Mouse (Mus musculus) spleen, adult 2 months (tissue): ENCODE data around the gene Tcp11x2. TPM values are rescaled to one million over a fixed set of nuclear protein-coding genes. Genes with fewer than 3 reads are reported as not detected.

ENCODE experiments used
- DNase-seq, 2 experiments: peaks; one replicate each; pipeline versions ENCODE4 v3.0.0 to v3.0.0-alpha.2; 2012 to 2021; ENCODE audit warnings: low spot score in 2 of 2, low read depth in 1 of 2
- H3K27ac ChIP-seq: fragments of 200-500 bp; 2 replicates; pipeline ENCODE4 v1.5.1; 2012; ENCODE audit warnings: low read length, inconsistent platforms; ENCODE audit not compliant: insufficient read depth
- H3K27me3 ChIP-seq: fragments of 200-500 bp; 2 replicates; pipeline ENCODE4 v1.6.1; 2012; ENCODE audit warnings: mild to moderate bottlenecking, moderate library complexity, low read length, inconsistent platforms; ENCODE audit not compliant: control insufficient read depth, insufficient read depth
- H3K36me3 ChIP-seq: fragments of 200-500 bp; 2 replicates; pipeline ENCODE4 v1.6.1; 2012; ENCODE audit warnings: mild to moderate bottlenecking, low read length, inconsistent platforms; ENCODE audit not compliant: control insufficient read depth, insufficient read depth
- H3K4me1 ChIP-seq: fragments of 200-500 bp; 2 replicates; pipeline ENCODE4 v1.6.1; 2011; ENCODE audit warnings: inconsistent platforms; ENCODE audit not compliant: control insufficient read depth, insufficient read depth, insufficient read length
- H3K4me3 ChIP-seq: fragments of 200-500 bp; 2 replicates; pipeline ENCODE4 v1.5.1; 2011; ENCODE audit warnings: mild to moderate bottlenecking, inconsistent platforms; ENCODE audit not compliant: insufficient read depth, insufficient read length; ENCODE audit errors: extremely low read depth
- CTCF ChIP-seq: fragments of 200-500 bp; IDR thresholded peaks from 2 replicates; pipeline ENCODE4 v1.5.1; 2011; ENCODE audit warnings: mild to moderate bottlenecking, inconsistent platforms; ENCODE audit not compliant: insufficient read depth, insufficient read length, insufficient replicate concordance; ENCODE audit errors: extremely low read depth
- POLR2A ChIP-seq: fragments of 200-500 bp; IDR thresholded peaks from 2 replicates; pipeline ENCODE4 v1.6.1; 2011; ENCODE audit warnings: low read depth, low read length, inconsistent platforms
- WGBS: fragments of 180-500 bp; shearing (Covaris S2); methylation state at CpG from one replicate; pipeline ENCODE4 v1.1.7; 2018; 5-methylcytosine and 5-hydroxymethylcytosine counted together
- polyA plus RNA-seq: library from polyadenylated mRNA; depleted of rRNA; stranded (reverse); fragments of >200 nt; gene quantifications from 2 replicates; pipeline ENCODE4 v1.2.3, GENCODE M21; 2012; rRNA removed

Gene Tcp11x2
- polyA plus RNA-seq, 1 experiment, result not detected

- no peaks in the 10 kb centered on the region for H3K4me1 ChIP-seq
Measured at GRCm38 (mm10) chrX:135704349-135704748, 10.8 kb upstream of the Tcp11x2 start.

DNA sequence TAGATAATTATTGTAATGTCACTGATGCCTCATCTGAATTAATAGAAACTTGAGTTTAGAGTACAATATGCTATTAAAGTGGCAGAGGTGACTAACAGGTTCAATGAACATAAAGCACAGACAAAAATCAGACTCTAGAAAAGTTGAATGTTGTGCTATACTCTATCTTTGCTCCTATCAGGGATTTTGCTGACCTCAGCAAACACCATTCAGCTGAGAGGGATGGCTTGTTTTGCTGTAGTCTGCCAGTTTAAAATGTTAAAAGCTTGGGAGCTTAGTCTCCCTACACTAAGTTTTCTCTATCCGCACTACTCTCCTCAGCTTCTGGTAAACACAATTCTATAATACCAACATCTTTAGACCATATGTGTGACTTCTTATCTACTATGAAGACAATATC lies 9.5 kb upstream of the Tcp11x2 start:
- H3K4me1 ChIP-seq, result no peaks in the 10 kb centered on the region
- 83% methylated on average over 1 of the region's 1 CpGs for WGBS
- DNase-seq, result no peak
- H3K27ac ChIP-seq, result no peak overlapping the region
- no peaks in the 10 kb centered on the region for H3K27me3 ChIP-seq
- no peak overlapping the region for H3K4me3 ChIP-seq
- H3K36me3 ChIP-seq, result no peaks in the 10 kb centered on the region
- TF ChIP-seq CTCF, result no peak
- TF ChIP-seq POLR2A, result no peak

More at GRCm38 (mm10) chrX:135704349-135704748, 10.8 kb upstream of the Tcp11x2 start:
- Histone ChIP-seq H3K27me3 (no peaks in the 10 kb centered on the region), H3K4me3 (no peak overlapping the region), H3K27ac (no peak overlapping the region), H3K36me3 (no peaks in the 10 kb centered on the region)
- DNase-seq, result no peak
- TF ChIP-seq CTCF, result no peak
- TF ChIP-seq POLR2A, result no peak
- 35% methylated on average over 2 of the region's 2 CpGs for WGBS

DNA sequence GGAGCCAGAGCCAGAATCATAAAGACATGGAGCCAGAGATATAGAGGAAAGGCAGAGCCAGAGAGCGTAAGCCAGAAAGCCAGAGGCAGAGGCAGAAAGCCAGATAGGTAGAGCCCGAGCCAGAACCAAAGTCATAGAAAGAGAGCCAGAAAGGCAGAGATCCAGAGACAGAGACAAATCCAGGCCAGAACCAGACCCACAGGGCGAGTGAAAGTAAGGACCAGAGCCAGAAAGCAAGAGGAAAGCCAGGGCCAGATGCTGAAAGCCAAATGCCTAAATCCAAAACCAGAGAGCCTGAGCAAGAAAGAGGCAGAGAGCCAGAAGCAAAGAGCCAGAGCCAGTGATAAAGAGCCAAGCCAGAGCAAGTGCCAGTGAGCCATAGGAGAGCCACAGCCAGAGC lies 5.8 kb downstream of the Tcp11x2 start:
- Histone ChIP-seq H3K4me3 (no peak overlapping the region), H3K4me1 (no peaks in the 10 kb centered on the region), H3K27me3 (no peaks in the 10 kb centered on the region), H3K36me3 (no peaks in the 10 kb centered on the region), H3K27ac (no peak overlapping the region)
- no peak for TF ChIP-seq CTCF
- no peak for TF ChIP-seq POLR2A
- no peak for DNase-seq
- 73% methylated on average over 3 of the region's 3 CpGs for WGBS

- TF ChIP-seq POLR2A (no peak), CTCF (no peak)
- Histone ChIP-seq H3K36me3 (no peaks in the 10 kb centered on the region), H3K4me1 (no peaks in the 10 kb centered on the region), H3K27me3 (no peaks in the 10 kb centered on the region), H3K4me3 (no peak overlapping the region), H3K27ac (no peak overlapping the region)
- 77% methylated on average over 2 of the region's 2 CpGs for WGBS
- no peak for DNase-seq
Measured at GRCm38 (mm10) chrX:135681858-135682257, 11.7 kb downstream of the Tcp11x2 start.

DNA sequence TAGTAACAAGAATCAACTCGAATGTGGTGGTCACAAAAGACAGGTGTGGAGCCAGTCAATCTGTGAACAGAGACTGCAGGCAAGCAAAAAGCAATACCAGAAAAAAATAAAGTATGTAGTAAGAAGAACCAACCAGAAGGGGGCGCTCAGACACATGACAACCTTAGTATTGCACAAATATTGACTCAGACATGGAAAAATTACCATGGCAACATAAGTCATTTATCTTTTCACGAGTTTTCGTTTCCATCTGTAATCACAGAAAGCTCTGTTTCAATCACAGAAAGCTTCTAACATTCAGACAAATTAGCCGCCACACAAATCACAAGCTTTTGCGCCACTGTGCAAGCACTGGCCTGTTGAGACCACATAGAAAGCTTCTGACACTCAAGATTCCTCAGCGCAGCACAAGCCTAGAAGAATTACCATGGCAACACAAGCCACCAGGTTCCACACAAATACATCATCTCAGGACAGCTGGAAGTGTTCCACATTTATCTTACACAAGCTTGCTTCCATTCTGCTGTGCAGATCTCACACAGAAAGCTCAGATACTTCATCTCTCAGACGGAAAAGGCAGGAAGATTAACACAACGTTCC lies 41.3 kb downstream of the Tcp11x2 start:
- Histone ChIP-seq H3K4me1 (no peaks in the 10 kb centered on the region), H3K4me3 (no peak overlapping the region), H3K27me3 (no peaks in the 10 kb centered on the region), H3K36me3 (no peaks in the 10 kb centered on the region), H3K27ac (no peak overlapping the region)
- 45% methylated on average over 9 of the region's 9 CpGs for WGBS
- no peak for DNase-seq
- TF ChIP-seq POLR2A (no peak), CTCF (no peak)

GRCm38 (mm10) chrX:135627605-135628004 lies 66.0 kb downstream of the Tcp11x2 start, which contains the start of gene Prame:
Gene Prame (minus strand): TSS chrX:135627705.
- no peaks in the 10 kb centered on the region for H3K36me3 ChIP-seq
- TF ChIP-seq POLR2A (no peak), CTCF (no peak)
- no peaks in the 10 kb centered on the region for H3K27me3 ChIP-seq
- DNase-seq, result no peak
- H3K4me3 ChIP-seq, result no peak within 1 kb of the TSS
- no peaks in the 10 kb centered on the region for H3K4me1 ChIP-seq
- 88% methylated on average over 11 of the region's 11 CpGs for WGBS
- no peak within 1 kb of the TSS for H3K27ac ChIP-seq

Other genes with a start within 250 kb of the Tcp11x2 start
- not detected in 2 replicates for gene AV320801, start 199.2 kb downstream of the Tcp11x2 start, polyA plus RNA-seq
- 0.12 TPM in 1 of 2 replicates, not detected in the other for gene Nxf7, start 95.0 kb downstream of the Tcp11x2 start, polyA plus RNA-seq
- not detected in 2 replicates for gene Prame, start 66.1 kb downstream of the Tcp11x2 start, polyA plus RNA-seq
- gene Tmsb15a, start 31.5 kb upstream of the Tcp11x2 start, polyA plus RNA-seq, result not detected in 2 replicates
- 0.89 and 0.96 TPM in 2 replicates for gene Armcx5, start 48.9 kb upstream of the Tcp11x2 start, polyA plus RNA-seq
- gene Gprasp1, start 48.9 kb upstream of the Tcp11x2 start, polyA plus RNA-seq, result 8.5 and 10.0 TPM in 2 replicates
- 1.4 TPM in 2 replicates for gene Bhlhb9, start 103.8 kb upstream of the Tcp11x2 start, polyA plus RNA-seq
- gene Gprasp2, start 145.2 kb upstream of the Tcp11x2 start, polyA plus RNA-seq, result 1.8 TPM in 2 replicates